Mouse (Mus musculus): ENCODE data around the gene Defb22. TPM values are rescaled to one million over a fixed set of nuclear protein-coding genes. Genes with fewer than 3 reads are reported as not detected.

The Defb22 gene
- polyA plus RNA-seq, 1 experiment from 2014 or later, result not detected

- Histone ChIP-seq H3K27ac (no peak overlapping the region), H3K4me1 (peaks cover 13% of the 10 kb centered on the region), H3K27me3 (ENCODE audit: low read depth, poor library complexity, severe bottlenecking) (0 out of 2 replicates have a peak, but pooled peaks cover 4% of the 10 kb centered on the region), H3K4me3 (no peak overlapping the region), H3K9me3 (replicated peaks) (no peaks in the 10 kb centered on the region), H3K36me3 (no peaks in the 10 kb centered on the region)
- WGBS, result 88% methylated on average over 7 of the region's 7 CpGs
- DNase-seq (ENCODE audit: low spot score), result peak; percentile 28
Observed at GRCm38 (mm10) chr2:152436405-152436901, 53.5 kb downstream of the Defb22 start.

Other genes starting within 250 kb of the Defb22 start
- 31.2 and 37.1 TPM in 2 replicates for gene Tbc1d20, start 196.3 kb downstream of the Defb22 start, polyA plus RNA-seq (2016; fragmentation: Nextera tagmentation; extraction: Ambion mirVana)
- gene Rbck1, start 157.5 kb downstream of the Defb22 start, polyA plus RNA-seq (2016; fragmentation: Nextera tagmentation; extraction: Ambion mirVana), result 85.8 and 92.6 TPM in 2 replicates
- 2.6 and 3.2 TPM in 2 replicates for gene Trib3, start 146.1 kb downstream of the Defb22 start, polyA plus RNA-seq (2016; fragmentation: Nextera tagmentation; extraction: Ambion mirVana)
- 0.59 and 1.4 TPM in 2 replicates for gene Nrsn2, start 113.5 kb downstream of the Defb22 start, polyA plus RNA-seq (2016; fragmentation: Nextera tagmentation; extraction: Ambion mirVana)
- 9.9 and 11.8 TPM in 2 replicates for gene Sox12, start 92.1 kb downstream of the Defb22 start, polyA plus RNA-seq (2016; fragmentation: Nextera tagmentation; extraction: Ambion mirVana)
- gene Zcchc3, start 75.1 kb downstream of the Defb22 start, polyA plus RNA-seq (2016; fragmentation: Nextera tagmentation; extraction: Ambion mirVana), result 64.9 and 67.2 TPM in 2 replicates
- gene 6820408C15Rik, start 74.6 kb downstream of the Defb22 start, polyA plus RNA-seq (2016; fragmentation: Nextera tagmentation; extraction: Ambion mirVana), result 0.40 and 0.61 TPM in 2 replicates
- gene Defb23, start 25.5 kb downstream of the Defb22 start, polyA plus RNA-seq (2016; fragmentation: Nextera tagmentation; extraction: Ambion mirVana), result not detected in 2 replicates
- not detected in 2 replicates for gene Defb20, start 13.1 kb downstream of the Defb22 start, polyA plus RNA-seq (2016; fragmentation: Nextera tagmentation; extraction: Ambion mirVana)
- gene Defb26, start 21.6 kb upstream of the Defb22 start, polyA plus RNA-seq (2016; fragmentation: Nextera tagmentation; extraction: Ambion mirVana), result not detected in 2 replicates
- gene Defb28, start 28.1 kb upstream of the Defb22 start, polyA plus RNA-seq (2016; fragmentation: Nextera tagmentation; extraction: Ambion mirVana), result not detected in 2 replicates
- gene Defb29, start 50.0 kb upstream of the Defb22 start, polyA plus RNA-seq (2016; fragmentation: Nextera tagmentation; extraction: Ambion mirVana), result not detected in 2 replicates
- not detected in 2 replicates for gene Gm17416, start 79.2 kb upstream of the Defb22 start, polyA plus RNA-seq (2016; fragmentation: Nextera tagmentation; extraction: Ambion mirVana)
- not detected in 2 replicates for gene Defb21, start 82.6 kb upstream of the Defb22 start, polyA plus RNA-seq (2016; fragmentation: Nextera tagmentation; extraction: Ambion mirVana)
- not detected in 2 replicates for gene Defb19, start 90.2 kb upstream of the Defb22 start, polyA plus RNA-seq (2016; fragmentation: Nextera tagmentation; extraction: Ambion mirVana)
- gene Defb45, start 109.3 kb upstream of the Defb22 start, polyA plus RNA-seq (2016; fragmentation: Nextera tagmentation; extraction: Ambion mirVana), result not detected in 2 replicates
- gene Defb36, start 114.2 kb upstream of the Defb22 start, polyA plus RNA-seq (2016; fragmentation: Nextera tagmentation; extraction: Ambion mirVana), result not detected in 2 replicates
- not detected in 2 replicates for gene Defb25, start 132.9 kb upstream of the Defb22 start, polyA plus RNA-seq (2016; fragmentation: Nextera tagmentation; extraction: Ambion mirVana)
- 0.41 and 0.46 TPM in 2 replicates for gene Rem1, start 136.8 kb upstream of the Defb22 start, polyA plus RNA-seq (2016; fragmentation: Nextera tagmentation; extraction: Ambion mirVana)
- gene H13, start 179.3 kb upstream of the Defb22 start, polyA plus RNA-seq (2016; fragmentation: Nextera tagmentation; extraction: Ambion mirVana), result 104 and 118 TPM in 2 replicates
- gene Mcts2, start 196.9 kb upstream of the Defb22 start, polyA plus RNA-seq (2016; fragmentation: Nextera tagmentation; extraction: Ambion mirVana), result 38.0 and 43.9 TPM in 2 replicates
- gene Id1, start 246.1 kb upstream of the Defb22 start, polyA plus RNA-seq (2016; fragmentation: Nextera tagmentation; extraction: Ambion mirVana), result 132 and 178 TPM in 2 replicates

Data from limb, embryonic 10.5 days (tissue).